Mouse (Mus musculus) cerebellum, adult 9-11 months (tissue): ENCODE results near the gene Nckipsd.

ENCODE experiments used
- DNase-seq: peaks from one replicate; pipeline ENCODE4 v3.0.0; 2022

The Nckipsd gene

DNA sequence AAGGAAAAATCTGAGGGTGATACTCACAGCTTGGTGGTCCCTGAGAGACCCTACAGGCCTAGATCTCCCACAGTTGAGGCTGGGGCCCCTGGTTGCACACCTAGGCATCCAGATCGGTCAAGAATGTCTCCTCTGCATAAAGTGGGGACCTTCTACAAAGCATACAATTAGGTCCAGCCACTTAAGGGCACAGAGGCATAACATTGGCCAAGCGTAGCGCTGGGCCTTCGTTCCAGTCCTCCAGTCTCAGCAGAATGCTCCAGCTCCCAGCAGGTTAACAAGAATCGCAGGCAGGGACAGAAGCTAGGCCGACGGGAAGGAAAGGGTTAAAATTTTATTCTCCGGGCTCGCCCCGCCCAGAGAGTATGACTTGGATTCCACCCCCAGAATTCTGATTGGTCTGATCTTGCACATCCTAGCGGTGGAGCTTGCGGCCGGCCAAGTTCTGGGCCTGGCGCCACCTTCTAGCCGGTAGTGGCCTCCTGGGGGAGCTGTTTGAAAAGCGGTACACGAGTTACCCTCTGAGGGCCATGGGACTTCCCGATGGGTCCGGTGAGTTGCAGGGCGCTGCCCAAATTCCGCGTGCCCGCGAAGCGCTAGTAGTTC, 45.6 kb downstream of the Nckipsd start:
- peak; percentile 96 for DNase-seq

DNA sequence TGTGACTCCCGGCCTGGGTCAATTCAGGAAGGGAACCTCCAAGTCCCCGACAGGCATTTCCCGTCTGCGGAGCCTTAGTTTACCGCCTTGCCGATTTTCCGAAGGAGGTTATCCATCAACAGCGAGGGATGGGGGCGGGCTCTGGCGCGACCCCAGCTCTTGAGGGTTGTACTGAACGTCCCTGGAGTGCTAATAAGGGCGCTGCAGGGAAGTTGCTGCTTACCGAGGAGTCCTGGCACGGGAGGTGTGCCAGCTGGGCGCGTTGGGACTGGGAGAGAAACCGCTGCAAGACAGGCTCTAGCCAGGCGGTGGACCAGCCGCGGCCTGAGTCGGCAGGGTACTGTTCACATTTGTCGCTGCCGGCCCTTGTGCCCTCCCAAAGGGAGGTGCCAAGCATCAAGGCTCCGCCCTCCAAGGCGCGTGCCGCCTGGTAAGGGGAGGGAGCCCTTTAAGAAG, 46.1 kb downstream of the Nckipsd start:
- peak; percentile 89 for DNase-seq

DNA sequence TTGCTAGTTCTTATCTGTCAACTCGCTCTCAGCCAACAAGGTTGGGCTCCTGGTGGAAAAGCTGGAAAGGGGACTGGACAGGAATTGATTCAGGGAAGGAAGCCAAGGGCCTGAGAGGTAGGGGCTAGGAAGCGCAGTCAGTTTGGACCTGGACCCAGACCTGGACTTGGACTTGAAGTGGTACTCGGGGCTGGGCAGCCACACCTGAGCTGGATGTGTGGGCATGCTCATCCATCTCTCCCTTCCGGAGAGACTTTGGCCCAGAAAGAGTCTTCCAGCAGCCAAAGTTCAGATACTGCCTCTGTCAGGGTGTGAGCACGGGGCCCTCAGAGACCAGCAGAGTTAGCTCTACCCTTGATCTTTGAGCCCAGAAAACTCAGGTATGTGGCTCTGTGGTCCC, 47.2 kb downstream of the Nckipsd start:
- no peak for DNase-seq

DNA sequence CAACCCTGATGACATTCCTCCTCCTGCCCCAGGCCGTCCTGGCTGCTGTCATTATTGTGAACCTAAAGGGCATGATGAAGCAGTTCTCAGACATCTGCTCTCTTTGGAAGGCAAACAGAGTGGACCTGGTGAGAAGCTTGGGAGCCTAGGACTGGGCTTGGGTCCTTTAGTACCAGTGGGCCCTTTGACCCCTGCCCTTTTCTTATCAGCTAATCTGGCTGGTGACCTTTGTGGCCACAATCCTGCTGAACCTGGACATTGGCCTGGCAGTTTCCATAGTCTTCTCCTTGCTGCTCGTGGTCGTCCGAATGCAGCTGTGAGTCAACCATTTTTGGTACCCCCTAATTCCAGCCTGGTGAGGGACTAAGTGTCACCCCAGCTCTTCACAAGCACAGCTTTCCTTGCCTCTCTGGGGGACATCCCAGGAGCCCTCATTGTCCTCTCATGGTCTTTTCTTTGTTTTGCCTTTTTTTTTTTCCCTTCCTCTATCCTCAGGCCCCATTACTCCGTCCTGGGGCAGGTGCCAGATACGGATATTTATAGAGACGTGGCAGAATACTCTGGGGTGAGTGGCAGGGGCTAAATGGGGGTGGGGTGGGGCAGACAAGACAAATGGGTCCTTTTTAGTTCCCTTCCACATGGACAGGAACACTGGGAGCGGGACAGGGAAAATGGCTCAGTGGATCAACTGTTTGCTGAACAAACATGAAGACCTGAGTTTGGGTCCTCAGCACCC, 50.8 kb downstream of the Nckipsd start:
- DNase-seq = no peak
